Mouse (Mus musculus) inflammation-experienced regulatory T-cells, adult 6 months (primary cell): ENCODE results near the gene Lrmda. TPM values are rescaled to one million over a fixed set of nuclear protein-coding genes. Genes with fewer than 3 reads are reported as not detected.

Source experiments
- ATAC-seq: one replicate; pipeline ENCODE4 v1.8.0; 2017
- polyA plus RNA-seq, 3 experiments: library from polyadenylated mRNA; unstranded; fragments of 100-300 nt; shearing (Covaris generic); gene quantifications; one replicate each; pipeline ENCODE4 v1.2.1; 2017

Gene Lrmda
- polyA plus RNA-seq, 3 experiments from 2014 or later: not detected

DNA sequence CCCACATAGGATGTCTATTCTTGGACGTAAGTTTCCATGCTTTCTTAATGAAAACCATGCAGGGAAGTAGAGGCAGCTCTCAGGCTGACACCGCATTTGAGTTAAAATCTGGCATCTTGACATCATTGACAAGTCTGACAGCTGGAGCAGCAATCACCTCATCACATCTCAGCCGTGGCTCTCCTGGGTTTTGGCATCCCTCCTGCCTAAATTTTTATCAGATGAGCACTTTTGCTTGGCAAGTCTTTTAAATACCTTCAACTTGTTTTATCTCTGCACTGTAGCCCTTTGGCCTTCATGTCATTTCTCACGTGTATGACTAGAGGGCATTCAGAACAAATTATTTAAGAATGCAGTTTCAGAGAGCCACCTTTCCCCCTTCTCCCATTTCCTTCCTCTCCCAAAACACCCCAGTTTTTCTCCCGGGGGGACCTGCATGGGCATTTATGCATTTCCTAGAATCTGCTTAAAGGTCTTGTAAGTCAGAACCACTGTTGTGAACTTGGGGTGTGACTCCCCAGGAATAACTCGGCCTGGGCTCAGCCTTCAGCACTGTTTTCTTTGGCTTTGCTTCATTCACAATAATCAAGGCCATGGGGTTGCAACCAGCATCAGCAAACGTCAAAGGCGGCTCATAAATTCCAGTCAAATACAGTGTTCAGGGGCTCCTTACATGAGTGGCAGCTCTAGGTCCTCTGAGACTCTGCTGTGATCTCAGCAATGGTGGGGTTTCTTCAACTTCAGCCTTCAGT, 975.8 kb downstream of the Lrmda start:
- no peak for ATAC-seq

DNA sequence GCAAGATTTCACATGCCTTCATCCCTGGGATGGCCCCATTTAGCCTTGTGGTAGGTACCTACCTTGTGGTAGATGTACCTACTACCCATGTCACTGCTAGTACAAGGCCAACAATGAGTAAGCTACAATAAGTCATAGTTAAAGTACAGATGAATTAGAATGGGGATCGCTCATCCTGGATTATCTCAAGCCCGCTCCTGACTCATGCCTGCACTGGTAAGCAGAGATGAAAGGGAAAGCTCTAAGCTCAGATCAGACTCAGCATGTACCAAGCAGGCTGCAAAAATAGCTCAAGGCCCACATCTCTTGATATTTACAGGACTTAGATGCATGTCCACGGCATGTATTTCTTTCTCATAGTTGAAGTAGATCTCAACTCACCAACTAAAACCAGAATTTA, 979.4 kb downstream of the Lrmda start:
- no peak for ATAC-seq

DNA sequence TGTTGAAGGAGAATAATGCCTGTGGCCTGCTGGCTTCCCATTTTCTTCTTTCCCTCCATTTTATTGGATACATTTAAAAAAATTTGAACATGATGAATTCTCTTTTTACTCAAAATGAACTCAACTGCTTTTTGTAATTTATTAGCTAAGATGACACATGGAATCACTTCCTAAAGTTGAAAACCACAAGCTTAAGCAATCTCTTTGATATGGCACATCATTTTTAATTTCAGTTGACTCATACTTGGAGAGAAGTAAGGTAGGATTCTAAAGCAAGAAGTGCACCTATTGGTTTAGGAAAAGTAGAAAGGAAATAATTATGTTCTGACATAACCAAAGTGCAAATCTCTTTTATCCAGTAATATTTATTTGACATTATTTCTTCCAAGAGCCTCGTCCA, 992.5 kb downstream of the Lrmda start:
- ATAC-seq: no peak

DNA sequence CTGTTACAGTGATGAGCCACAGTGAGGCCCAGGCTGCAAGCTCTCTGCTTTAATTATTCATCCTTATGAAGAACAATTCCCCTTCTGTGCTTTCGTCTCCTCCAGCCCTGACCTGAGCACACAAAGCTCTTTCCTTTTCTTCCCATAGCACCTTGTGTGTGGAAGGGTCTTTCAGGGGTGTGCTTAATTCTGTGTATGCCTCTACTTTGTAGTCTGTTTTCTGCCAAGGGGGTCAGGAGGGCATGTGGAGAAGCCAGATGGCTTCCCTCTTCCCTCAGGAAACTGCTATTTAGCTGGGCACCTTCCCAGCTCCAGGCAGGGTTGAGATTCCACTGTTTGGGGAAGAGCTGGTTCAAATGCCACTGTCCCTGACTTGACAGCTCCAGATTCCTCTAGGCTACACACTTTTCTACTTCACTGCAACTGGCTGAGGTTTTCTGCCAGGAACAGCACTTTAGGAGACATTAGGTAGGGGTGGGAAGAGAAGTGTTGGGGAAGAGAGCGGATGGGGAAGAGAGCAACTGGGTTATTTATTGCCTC, 995.3 kb downstream of the Lrmda start:
- no peak for ATAC-seq

DNA sequence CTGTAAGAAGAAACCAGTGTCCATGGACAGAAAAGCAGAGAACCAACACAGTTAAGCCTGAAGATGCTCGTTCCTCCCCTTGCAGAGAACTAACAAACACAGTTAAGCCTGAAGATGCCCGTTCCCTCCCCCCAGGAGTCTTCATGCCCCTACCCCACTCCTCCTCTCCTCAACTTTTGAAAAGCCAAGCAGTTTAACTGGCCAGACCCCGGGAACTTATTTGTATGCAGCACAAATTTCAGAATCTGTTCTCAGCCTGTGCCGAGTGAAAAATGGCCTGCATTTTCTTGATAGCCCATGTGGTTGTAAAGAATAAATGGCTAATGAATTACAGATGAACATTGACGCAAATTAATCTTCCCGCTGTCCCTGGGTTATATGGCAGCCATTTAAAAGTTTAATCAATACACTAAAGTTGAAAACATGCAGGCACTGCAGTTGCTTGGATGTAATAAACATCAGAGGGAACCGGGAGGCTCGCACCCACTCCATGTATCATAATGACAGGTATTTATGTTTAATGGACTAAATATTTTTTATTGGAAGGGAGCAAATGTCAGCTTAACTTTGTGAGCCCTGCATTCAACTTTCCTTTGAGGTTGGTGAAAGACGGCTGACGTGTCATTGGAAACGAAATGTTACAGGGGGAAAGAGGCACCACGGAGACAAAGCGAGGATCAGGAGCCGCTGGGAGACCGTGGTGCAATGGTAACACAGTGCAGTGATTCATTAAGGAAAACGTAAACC, 996.0 kb downstream of the Lrmda start:
- no peak for ATAC-seq

DNA sequence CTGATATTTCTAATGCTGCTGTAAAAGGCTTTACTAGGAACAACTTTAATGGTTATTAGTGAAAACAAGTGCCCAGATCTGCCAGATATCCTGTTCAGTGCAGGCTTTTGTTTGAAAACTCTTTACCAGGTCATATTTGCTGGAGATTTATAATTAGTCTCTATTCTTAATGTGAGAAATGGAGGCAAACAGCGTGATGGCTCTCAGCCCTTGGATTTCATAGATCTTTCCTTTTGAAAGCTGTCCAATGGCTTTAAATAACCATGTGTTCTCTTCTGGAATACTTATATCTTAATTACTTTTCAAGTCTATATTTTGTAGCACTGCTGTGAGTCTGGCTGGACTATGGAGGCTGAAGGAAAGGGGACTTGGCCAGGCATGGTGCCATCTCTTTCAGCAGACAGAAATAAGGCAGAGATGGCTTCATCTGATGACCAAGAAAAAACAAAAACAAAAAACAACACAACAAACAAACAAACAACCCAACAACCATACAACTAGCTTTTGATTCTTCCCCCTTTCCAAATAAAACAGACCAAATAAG, 996.6 kb downstream of the Lrmda start:
- no peak for ATAC-seq

DNA sequence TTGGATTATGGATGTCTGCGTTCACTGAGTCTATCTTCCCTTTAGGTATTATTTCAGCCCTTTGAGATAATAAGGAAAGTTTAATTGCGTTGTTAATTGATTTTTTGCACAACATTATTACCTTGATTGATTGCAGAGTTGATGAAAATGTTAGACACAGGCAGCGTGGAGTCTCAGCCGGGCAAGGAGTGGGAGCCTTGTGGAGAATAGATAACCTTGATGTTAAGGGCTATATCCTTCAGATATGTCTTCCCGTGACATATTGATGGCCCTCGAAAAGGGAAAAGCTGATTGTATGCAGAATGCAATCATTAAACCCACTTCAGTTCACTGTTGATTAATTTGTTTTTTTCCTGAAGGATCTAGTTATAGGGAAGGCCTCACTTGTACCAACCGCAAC, 1021.5 kb downstream of the Lrmda start:
- no peak for ATAC-seq

DNA sequence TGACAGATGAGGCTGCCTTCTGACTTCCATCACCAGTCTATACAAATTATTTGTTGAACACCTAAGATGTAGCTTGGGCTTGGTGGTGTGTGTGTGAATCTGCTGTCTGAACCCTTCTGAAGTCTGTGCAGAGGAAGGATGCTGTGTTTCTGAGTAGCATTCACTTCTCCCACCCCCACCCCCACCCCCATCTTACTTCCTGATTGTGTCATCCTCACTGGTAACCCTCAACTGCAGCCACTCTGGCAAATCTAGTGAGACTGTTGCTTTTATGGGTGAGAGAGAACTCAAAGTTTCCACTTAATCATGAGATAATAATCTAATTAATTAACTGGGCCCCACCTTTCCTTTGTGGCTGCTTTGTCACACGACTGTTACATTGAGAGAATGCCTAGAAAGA, 1025.8 kb downstream of the Lrmda start:
- ATAC-seq: no peak

DNA sequence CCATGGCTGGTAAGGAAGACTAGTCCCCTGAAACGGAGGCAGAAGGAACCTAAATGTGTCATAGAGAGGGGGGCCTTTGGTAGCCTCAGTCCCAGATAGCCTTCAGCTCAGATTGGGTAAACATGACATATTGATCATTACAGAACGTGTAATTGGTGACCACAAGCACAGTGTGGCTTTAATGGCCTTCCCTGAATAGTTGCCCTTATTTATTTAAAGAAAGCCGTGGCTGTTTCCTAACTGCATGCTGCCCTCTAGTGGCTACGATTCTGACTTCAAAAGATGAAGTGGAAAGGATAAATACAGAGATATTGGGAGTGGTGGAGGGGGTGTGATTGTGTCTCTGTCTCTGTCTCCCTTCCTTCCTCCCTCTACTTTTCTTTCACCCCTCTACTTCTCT, 1026.8 kb downstream of the Lrmda start:
- no peak for ATAC-seq

DNA sequence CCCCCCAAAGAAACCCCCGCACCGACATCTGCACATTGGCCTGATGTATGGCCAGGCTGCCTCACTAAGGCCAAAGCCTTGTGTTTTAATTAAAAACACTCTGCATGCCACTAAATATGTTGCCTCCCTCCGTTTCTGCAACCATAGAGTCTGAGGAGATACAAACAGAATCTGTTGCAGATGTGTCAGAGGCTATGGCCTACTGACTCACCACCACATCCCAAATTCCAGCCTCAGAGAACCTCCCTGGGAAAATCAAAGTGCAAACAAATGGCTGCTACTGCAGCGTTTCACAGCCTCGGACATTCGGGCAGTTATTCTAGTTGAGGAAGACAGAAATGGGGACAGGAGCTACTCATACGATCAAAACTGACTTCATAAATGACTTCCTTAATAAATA, 1031.9 kb downstream of the Lrmda start:
- ATAC-seq: no peak

DNA sequence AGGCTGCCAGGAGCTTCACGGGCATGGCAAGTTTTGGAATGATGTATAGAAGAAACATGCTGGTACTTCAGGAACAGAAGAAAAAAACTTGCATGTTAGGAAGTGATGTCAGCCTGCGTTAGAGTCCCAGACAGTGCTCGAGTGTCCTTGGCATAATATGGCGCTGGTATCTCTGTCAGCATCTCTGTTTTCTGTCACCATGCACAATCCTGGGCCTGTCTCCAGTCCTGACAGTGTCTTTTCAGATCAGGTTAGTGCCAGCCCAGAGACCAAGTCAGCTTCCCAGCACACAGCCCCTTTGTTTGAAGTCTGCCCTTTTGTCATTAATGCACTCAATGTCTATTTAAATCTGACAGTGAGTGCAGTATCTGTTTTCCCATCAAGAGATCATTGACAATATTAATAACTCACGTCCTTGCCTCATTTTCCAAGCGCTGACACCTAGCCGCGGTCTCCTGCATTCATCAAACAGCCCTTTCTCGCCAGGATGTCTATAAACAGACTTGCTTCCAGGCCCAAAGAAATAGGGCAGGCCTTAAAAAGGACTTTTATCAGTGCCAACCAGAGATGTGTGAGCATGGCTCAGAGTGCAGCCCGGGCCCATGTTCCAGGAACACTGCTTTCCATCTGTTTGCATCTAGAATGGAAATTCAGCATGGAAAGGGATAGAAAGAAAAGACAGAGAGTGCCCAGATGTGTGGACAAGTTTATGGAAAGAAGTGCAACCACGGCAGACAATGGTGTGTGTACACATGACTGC, 1033.5 kb downstream of the Lrmda start:
- ATAC-seq: no peak

DNA sequence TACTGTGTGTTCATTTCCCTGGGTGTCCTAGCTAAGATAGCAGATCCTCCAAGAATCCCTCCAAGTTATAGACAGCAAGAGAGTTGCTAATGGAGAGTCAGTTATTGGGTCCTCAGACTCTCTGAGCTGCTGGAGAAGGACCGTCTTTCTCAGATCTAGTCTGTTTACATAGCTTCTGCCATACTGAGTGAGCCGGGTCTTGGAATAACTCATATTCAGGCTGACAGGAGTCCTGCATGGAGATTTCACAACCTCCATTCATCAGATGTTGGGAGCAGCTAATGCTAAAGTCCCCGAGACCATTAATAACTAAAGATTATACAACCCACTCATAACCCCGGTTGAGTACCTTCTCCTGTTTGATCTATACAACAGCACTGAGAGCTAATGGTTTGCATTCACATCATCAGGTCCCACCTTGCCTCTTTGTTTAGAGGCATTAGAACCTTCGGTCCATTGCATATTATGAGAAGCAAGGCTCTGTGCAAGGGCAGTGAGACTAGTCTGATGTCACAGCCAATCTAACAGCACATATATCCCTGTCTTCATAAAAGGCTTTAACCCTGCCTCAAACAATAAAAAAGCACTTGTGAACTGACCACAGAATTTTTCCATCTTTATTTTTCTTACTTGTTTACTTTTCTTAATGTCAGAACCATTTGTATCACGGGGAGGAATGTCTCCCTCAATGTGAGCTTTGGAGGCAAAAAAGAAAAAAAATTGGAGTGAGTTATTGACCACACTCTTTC, 1037.9 kb downstream of the Lrmda start:
- ATAC-seq: no peak

DNA sequence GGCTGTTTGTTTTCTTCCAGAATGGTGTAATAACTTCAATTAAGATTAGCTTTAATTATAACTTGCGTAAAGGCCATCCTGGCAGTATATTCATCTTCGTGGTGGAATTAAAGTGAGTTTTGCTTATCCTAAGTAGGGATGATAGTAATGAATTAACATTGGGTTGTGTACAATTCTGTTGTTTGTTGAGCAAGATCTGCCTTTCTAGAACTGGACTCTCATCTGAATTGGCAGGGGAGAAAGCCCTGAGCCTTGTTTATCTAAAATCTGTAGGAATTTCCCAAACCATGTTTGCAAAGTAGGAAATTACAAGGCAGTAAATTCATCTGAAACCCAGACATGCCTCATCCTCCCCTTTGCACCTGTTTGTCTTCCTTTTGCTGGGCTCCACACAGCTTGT, 1038.5 kb downstream of the Lrmda start:
- ATAC-seq: no peak

DNA sequence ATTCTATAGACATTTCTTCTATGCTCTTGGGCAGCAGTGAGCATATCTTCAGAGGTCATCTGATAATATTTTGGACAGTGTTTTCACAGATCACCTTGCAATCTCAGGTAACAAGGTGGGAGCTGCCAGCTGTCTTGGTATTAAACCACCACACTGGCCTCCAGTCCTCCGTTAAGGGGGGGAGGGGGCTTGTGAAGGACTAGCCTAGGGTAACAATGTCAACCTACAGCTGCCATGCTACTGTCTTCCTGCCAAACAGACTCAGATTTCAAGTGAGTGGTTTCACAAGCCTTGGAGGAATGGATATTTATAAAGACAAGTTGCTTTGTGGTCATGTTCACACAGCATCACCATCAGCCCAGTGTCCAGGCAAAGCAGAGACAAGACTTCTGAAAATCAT, 1059.2 kb downstream of the Lrmda start:
- no peak for ATAC-seq

DNA sequence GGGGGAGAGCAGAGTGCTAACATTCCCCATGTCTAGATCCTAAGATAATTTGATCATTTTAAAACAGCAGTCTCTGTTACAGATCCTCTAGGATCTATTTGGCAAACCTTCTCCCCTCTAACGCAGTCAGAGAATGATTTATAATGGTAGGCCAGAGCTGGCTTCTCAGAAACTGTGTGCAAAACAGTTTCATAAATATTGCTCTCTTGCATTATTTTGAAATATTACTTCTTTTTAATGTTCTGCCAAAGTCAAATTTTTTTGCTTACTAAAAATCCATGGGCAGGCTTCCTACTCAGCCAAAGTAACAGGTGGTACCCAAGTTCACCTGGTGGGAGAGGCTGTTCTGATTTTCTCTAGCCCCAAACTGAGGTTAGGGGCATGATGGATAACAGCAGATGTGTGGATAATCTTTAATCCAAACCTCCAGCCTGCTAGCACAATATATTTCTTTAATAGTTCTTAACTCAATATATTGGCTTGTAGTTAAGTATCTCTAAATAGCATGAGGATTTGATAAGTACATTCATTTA, 1064.8 kb downstream of the Lrmda start:
- ATAC-seq: no peak

DNA sequence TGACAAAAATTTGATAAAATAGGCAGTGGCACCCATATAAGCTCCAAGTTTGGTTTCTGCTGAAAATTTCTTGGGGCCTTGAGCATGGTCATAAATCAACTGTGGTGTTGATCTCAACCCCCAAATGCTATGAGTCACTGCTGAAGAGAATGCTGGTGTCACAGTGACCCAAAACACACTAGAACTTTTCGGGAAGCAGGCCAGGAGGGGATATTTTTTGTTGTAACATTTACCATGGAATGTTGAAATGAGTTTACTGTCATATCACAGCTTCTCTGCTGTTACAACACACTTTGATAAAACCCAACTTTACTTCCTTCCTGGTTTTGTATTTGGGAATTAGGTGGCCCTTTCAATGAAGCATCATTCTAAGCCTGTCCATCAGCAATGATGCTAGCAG, 1065.3 kb downstream of the Lrmda start:
- no peak for ATAC-seq

DNA sequence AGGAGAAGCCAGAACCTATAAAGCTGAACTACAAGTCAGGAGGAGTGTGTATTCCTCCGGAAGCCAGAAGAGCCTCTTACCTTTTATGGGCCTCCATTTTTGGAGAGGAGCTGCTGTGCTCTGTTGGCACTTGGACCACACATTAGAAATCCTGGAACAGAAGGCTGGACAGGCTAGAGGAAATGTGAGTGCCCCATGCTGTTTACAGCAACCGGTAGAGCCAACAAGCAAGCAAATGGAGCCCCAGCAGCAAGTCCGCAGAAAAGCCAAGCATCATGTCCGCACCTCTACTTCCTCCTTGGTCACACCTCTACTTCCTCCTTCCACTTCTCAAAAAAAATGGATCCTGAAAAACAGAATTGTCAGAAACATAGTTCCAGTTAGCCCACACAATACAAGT, 1073.8 kb downstream of the Lrmda start:
- ATAC-seq: no peak

DNA sequence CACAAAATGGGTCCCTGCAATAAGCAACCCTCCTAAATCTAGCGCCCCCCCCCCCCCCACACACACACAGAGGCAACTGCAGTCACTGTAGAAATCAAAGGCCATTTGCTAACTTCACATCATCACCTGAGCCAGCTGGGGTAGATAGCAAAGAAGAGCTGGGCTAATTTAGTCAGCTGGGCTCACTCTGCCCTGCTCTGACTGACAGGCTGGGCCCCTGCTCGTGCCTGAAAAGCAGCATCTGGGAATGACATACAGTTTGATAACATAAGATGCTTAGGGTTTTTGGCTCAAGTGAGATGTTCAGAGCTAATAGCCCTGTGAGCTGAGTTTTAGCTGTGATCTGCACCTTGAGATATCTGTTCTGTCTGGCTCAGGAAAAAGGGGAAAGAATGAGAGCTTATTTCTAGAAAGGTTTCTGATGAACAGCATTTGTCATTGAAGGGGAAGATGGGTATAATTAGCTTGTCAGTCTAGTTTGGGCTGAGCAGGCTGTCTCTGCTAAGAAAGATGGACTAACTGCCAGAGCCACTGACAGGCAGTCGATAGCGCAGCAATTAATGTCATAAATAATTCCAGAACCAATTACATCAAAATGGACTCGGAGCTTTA, 1075.1 kb downstream of the Lrmda start:
- no peak for ATAC-seq

DNA sequence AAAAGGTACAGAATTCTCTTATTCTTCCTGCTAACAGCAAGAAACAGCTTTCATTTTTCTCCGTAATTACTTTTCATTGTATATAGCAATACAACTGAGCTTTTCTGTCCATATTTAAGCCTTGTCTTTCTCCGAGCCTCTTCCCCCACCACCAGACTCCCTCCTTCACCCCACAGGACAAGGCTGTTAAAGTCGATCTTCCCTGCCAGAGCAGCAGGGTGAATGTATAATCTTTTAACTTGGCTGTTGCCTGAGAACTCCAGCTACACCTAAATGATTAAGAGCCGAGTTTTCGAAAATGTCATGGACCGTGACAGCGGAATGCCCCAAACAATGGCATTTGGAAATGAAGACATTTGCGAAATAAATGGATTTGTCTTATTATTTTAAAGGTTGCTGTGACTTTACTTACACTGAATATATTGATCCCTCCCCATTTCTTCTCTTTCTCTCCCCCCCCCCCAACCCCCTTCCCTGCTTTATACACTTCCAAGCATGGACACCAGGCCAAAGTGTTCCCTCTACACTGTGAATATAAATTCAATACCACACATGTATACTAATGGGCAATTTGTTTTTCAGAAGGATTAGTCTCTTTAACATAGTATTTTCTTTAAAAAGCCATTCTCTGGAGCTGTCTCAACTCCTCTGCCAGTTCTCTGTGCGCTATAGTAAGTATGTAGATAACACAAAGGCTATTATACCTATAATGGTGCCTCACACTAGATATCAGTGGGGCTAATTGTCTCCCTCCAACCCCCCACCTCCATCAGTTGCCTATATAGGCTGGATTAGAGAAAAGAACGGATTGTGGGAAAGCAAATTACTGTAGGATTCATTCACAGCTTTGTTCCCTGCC, 1075.9 kb downstream of the Lrmda start:
- ATAC-seq: no peak

DNA sequence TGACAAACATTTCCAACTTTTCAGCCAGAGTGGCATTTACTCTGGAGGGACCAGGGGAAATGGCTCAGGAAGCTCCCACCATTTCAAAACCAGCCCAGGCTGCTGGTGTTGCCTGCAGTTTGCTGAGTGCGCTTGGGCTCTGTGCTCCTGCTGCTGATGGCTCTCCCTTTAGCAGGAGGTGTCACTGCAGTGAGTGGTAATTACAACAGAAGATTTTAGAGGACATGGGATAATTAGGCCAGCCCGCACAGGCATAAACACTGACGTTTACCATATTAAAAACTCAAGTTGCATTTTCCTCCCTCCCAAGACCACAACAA, 1076.5 kb downstream of the Lrmda start:
- ATAC-seq: no peak

DNA sequence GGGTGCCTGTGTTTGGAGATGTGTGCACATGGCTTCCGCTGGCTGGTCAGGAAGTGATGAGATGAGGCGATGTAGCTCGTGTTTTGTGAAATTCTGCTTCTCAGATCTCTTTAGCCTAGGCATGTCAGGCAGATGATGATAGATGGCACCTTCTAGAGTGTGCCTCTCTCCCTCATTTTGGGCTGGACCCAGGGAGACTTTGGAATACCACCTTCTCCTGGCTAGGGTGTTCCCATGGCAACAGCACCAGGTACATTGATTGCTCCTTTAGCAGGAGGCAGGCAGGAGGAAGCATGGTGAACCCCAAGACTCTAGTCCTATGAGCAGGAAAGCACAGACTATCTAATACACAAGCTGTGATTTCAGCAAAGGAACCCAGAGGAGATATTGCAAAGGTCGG, 1076.9 kb downstream of the Lrmda start:
- no peak for ATAC-seq
